Mouse (Mus musculus): ENCODE measurements at regions not wholly inside any gene's neighbourhood (a gene's known extent, or its start where the extent isn't known, plus 50 kb on each side); places are given as distances from the start of the nearest gene placed in this dataset.

DNA sequence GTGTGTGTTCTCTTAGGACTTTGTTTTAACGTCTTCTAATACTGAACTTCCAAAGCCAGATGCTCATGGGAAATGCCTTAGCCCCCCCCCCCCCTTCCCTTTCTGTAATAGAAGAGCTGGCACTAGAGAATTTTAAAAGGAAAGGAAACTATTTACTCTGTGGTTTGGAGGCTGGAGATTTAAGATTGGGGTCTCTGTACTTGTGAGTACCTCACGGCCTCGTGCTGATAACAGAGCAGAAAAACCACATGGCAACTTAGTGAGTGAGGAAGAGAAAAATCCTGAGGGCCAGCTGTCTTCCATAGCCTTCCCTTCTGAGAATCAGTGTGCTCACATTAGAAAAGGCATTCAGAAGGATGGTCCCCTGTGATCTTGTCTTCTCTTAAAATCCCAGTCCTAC is 210.6 kb downstream of the Ibtk start:
- Histone ChIP-seq H3K4me1 (ENCODE audit: control insufficient read depth, insufficient read depth, insufficient read length) (no peaks in the 10 kb centered on the region), H3K4me3 (ENCODE audit: extremely low read depth, insufficient read depth, insufficient read length) (no peak overlapping the region; the same call in 1 of the 2 replicates), H3K27me3 (ENCODE audit: control insufficient read depth, insufficient read depth, low read length) (no peaks in the 10 kb centered on the region), H3K27ac (ENCODE audit: insufficient read depth, low read length) (no peak overlapping the region), H3K36me3 (ENCODE audit: control insufficient read depth, insufficient read depth, low read length) (no peaks in the 10 kb centered on the region)
- TF ChIP-seq POLR2A (IDR thresholded peaks at IDR 0.05; ENCODE audit: low read depth, low read length): no peak
- DNase-seq (ENCODE audit: low read depth in 1 of 2, low spot score in 2 of 2): no peak
- WGBS: 23% methylated on average over 3 of the region's 3 CpGs

DNA sequence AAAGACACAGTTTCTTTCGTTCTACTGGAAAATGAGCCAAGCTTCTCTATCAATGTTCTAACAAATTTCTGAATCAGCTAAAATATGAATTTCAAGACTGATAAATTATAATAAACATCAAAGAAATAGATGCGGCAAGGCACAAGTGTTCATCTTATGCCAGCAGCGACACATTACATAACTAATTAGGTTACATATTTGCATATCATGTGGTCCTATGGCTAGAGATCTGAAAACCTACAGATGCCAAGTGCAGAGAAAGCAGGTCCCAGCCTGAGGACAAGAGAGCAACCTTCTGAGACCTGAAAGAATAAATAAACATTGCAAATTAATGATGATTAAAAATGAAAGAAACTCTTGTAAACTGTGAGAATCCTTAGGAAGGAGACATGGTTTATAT is 201.3 kb upstream of the Tent5a start:
- Histone ChIP-seq H3K27me3 (ENCODE audit: control insufficient read depth, insufficient read depth, low read length) (no peaks in the 10 kb centered on the region), H3K27ac (ENCODE audit: insufficient read depth, low read length) (no peak overlapping the region), H3K36me3 (ENCODE audit: control insufficient read depth, insufficient read depth, low read length) (no peaks in the 10 kb centered on the region), H3K4me1 (ENCODE audit: control insufficient read depth, insufficient read depth, insufficient read length) (no peaks in the 10 kb centered on the region), H3K4me3 (ENCODE audit: extremely low read depth, insufficient read depth, insufficient read length) (no peak overlapping the region)
- no peak for TF ChIP-seq CTCF (IDR thresholded peaks at IDR 0.05; ENCODE audit: extremely low read depth, insufficient read depth, insufficient read length, insufficient replicate concordance)
- no peak for TF ChIP-seq POLR2A (IDR thresholded peaks at IDR 0.05; ENCODE audit: low read depth, low read length)
- 86% methylated on average over 3 of the region's 3 CpGs for WGBS
- no peak for DNase-seq (ENCODE audit: low read depth in 1 of 2, low spot score in 2 of 2)

DNA sequence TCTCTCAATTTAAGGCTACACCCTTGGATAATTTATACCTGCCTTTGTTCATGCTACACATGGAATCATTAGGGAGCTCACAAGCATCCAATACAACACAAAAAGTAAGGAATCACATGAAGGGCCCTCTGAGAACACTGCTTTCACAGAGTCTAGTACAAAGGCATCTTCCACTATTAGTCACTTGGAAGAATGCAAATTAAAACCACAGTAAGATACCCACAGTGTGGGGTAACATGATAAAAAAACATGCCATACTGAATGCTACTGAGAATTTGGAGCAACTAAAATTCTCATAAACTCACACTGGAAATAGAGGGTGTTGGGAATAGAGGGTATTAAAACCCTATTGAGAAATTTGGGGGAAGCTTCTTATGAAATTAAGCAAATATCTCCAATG is 197.6 kb upstream of the Tent5a start:
- Histone ChIP-seq H3K27ac (ENCODE audit: insufficient read depth, low read length) (no peak overlapping the region), H3K36me3 (ENCODE audit: control insufficient read depth, insufficient read depth, low read length) (no peaks in the 10 kb centered on the region), H3K4me3 (ENCODE audit: extremely low read depth, insufficient read depth, insufficient read length) (no peak overlapping the region), H3K27me3 (ENCODE audit: control insufficient read depth, insufficient read depth, low read length) (no peaks in the 10 kb centered on the region), H3K4me1 (ENCODE audit: control insufficient read depth, insufficient read depth, insufficient read length) (no peaks in the 10 kb centered on the region)
- DNase-seq (ENCODE audit: low read depth in 1 of 2, low spot score in 2 of 2): no peak
- TF ChIP-seq POLR2A (IDR thresholded peaks at IDR 0.05; ENCODE audit: low read depth, low read length) (no peak), CTCF (IDR thresholded peaks at IDR 0.05; ENCODE audit: extremely low read depth, insufficient read depth, insufficient read length, insufficient replicate concordance) (no peak)

DNA sequence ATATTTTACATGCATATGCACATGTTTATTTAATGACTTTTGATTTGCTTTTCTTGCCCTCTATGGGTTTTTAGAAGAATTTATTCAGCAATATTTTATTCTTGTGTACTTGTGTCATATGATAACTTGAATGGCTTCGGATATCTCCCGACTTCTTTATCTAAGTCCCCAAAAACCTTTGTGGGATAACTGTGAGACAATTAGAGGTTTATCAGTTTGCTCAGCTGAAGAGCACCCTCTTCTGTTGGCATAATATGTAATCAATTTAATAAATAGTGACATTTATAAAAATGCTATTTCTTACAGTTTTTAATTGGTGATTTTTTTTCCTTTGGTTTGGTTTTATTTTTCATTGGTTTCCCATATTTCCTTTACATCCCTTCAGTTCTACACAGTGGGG is 194.2 kb upstream of the Tent5a start:
- H3K27me3 ChIP-seq (ENCODE audit: control insufficient read depth, insufficient read depth, low read length): no peaks in the 10 kb centered on the region
- H3K4me1 ChIP-seq (ENCODE audit: control insufficient read depth, insufficient read depth, insufficient read length): no peaks in the 10 kb centered on the region
- no peaks in the 10 kb centered on the region for H3K36me3 ChIP-seq (ENCODE audit: control insufficient read depth, insufficient read depth, low read length)
- H3K4me3 ChIP-seq (ENCODE audit: extremely low read depth, insufficient read depth, insufficient read length): no peak overlapping the region
- no peak for DNase-seq (ENCODE audit: low read depth in 1 of 2, low spot score in 2 of 2)
- WGBS: 71% methylated on average over 2 of the region's 2 CpGs
- H3K27ac ChIP-seq (ENCODE audit: insufficient read depth, low read length): no peak overlapping the region
- no peak for TF ChIP-seq CTCF (IDR thresholded peaks at IDR 0.05; ENCODE audit: extremely low read depth, insufficient read depth, insufficient read length, insufficient replicate concordance)
- TF ChIP-seq POLR2A (IDR thresholded peaks at IDR 0.05; ENCODE audit: low read depth, low read length): no peak

DNA sequence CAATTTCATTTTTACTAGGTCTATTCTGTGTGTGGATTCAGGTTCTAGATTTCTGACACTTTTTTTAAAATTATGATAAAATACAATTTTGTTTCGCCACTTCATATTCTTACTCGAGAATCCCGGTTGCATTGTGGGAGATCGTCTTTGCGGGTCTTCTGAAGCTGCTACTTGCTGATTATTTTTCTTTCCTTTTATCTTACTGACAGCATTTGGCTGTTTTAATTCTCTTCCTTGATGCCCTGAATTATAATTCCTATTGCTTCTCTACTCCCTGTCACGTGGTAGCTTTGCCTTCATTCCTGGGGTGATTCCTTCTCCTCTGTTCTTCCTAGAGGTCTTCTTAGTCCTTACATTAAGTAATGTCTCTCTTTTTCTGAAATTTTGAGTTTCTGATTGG is 193.8 kb upstream of the Tent5a start:
- Histone ChIP-seq H3K4me3 (ENCODE audit: extremely low read depth, insufficient read depth, insufficient read length) (no peak overlapping the region), H3K36me3 (ENCODE audit: control insufficient read depth, insufficient read depth, low read length) (no peaks in the 10 kb centered on the region), H3K27ac (ENCODE audit: insufficient read depth, low read length) (no peak overlapping the region), H3K4me1 (ENCODE audit: control insufficient read depth, insufficient read depth, insufficient read length) (no peaks in the 10 kb centered on the region), H3K27me3 (ENCODE audit: control insufficient read depth, insufficient read depth, low read length) (no peaks in the 10 kb centered on the region)
- TF ChIP-seq POLR2A (IDR thresholded peaks at IDR 0.05; ENCODE audit: low read depth, low read length) (no peak), CTCF (IDR thresholded peaks at IDR 0.05; ENCODE audit: extremely low read depth, insufficient read depth, insufficient read length, insufficient replicate concordance) (no peak)
- no peak for DNase-seq (ENCODE audit: low read depth in 1 of 2, low spot score in 2 of 2)
- 90% methylated on average over 6 of the region's 6 CpGs for WGBS

DNA sequence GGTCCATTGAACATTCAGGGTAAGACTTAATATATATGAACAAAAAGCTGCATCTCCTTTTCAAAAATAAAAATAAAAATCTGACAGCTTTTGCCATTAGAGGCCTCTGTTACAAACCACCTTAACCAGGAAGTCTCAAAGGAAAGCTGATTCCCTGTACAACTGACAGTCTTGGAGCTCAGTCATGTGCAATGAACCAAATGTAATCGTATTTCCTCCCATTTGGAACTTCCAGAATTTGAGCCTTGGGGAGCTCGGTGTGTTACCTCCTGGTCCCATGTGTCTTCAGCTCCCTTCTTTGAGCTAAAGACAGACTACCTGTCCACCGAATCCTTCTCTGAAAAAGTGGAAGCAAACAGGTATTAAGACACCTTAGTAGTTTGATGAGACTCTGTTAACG is 171.9 kb upstream of the Tent5a start:
- no peak overlapping the region for H3K4me3 ChIP-seq (ENCODE audit: extremely low read depth, insufficient read depth, insufficient read length)
- no peak overlapping the region for H3K27ac ChIP-seq (ENCODE audit: insufficient read depth, low read length)
- H3K36me3 ChIP-seq (ENCODE audit: control insufficient read depth, insufficient read depth, low read length): no peaks in the 10 kb centered on the region
- no peaks in the 10 kb centered on the region for H3K27me3 ChIP-seq (ENCODE audit: control insufficient read depth, insufficient read depth, low read length)
- 58% methylated on average over 4 of the region's 4 CpGs for WGBS
- DNase-seq (ENCODE audit: low read depth in 1 of 2, low spot score in 2 of 2): no peak
- no peaks in the 10 kb centered on the region for H3K4me1 ChIP-seq (ENCODE audit: control insufficient read depth, insufficient read depth, insufficient read length)
- TF ChIP-seq POLR2A (IDR thresholded peaks at IDR 0.05; ENCODE audit: low read depth, low read length): no peak
- TF ChIP-seq CTCF (IDR thresholded peaks at IDR 0.05; ENCODE audit: extremely low read depth, insufficient read depth, insufficient read length, insufficient replicate concordance): no peak

DNA sequence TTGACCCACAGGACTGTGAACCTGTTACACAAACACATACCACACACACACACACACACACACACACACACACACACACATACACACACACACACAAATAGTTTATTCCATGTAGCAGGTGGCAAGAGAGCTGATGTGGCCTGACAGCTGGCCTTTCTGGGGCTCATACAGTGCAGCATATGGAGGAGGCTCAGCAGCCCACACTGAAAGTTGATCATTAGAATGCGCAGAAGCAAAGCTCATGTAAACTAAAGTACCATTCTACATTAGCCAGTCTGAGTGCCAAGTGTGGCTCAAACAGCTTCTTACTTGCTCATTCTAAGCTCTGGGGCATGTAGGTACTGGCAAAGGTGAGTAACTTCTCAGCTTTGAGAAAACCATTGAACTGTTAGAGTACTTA is 170.2 kb upstream of the Tent5a start:
- WGBS: 97% methylated on average over 1 of the region's 1 CpGs
- Histone ChIP-seq H3K4me3 (ENCODE audit: extremely low read depth, insufficient read depth, insufficient read length) (no peak overlapping the region), H3K27ac (ENCODE audit: insufficient read depth, low read length) (no peak overlapping the region), H3K27me3 (ENCODE audit: control insufficient read depth, insufficient read depth, low read length) (no peaks in the 10 kb centered on the region), H3K36me3 (ENCODE audit: control insufficient read depth, insufficient read depth, low read length) (no peaks in the 10 kb centered on the region), H3K4me1 (ENCODE audit: control insufficient read depth, insufficient read depth, insufficient read length) (no peaks in the 10 kb centered on the region)
- TF ChIP-seq CTCF (IDR thresholded peaks at IDR 0.05; ENCODE audit: extremely low read depth, insufficient read depth, insufficient read length, insufficient replicate concordance): no peak
- no peak for TF ChIP-seq POLR2A (IDR thresholded peaks at IDR 0.05; ENCODE audit: low read depth, low read length)
- no peak for DNase-seq (ENCODE audit: low read depth in 1 of 2, low spot score in 2 of 2)

All from spleen, adult 2 months (tissue).